Mouse (Mus musculus) left cerebral cortex, adult 11 months (tissue): ENCODE results near the gene Itm2c.
A peak's percentile ranks its signal among the peaks of the same experiment; 100 is the strongest.

ENCODE experiments used
- DNase-seq: peaks from one replicate; pipeline ENCODE4 v3.0.0; 2022; ENCODE audit warnings: low spot score

Itm2c gene

GRCm38 (mm10) chr1:85899388-85899761 is 5.3 kb downstream of the Itm2c start:
- DNase-seq: no peak

GRCm38 (mm10) chr1:85900521-85901333 is 6.6 kb downstream of the Itm2c start:
- DNase-seq: no peak

- DNase-seq: no peak
Observed at GRCm38 (mm10) chr1:85901516-85902107, 7.5 kb downstream of the Itm2c start.

GRCm38 (mm10) chr1:85902108-85902561 is 8.1 kb downstream of the Itm2c start:
- no peak for DNase-seq

GRCm38 (mm10) chr1:85906892-85907291 is 12.8 kb downstream of the Itm2c start:
- DNase-seq: no peak

GRCm38 (mm10) chr1:85908754-85909590 is 14.9 kb downstream of the Itm2c start:
- DNase-seq: no peak

GRCm38 (mm10) chr1:85913078-85913755 is 19.1 kb downstream of the Itm2c start:
- no peak for DNase-seq

- no peak for DNase-seq
Observed at GRCm38 (mm10) chr1:85915890-85916289, 21.8 kb downstream of the Itm2c start.

- DNase-seq: peak; percentile 83
Observed at GRCm38 (mm10) chr1:85916830-85917450, 22.9 kb downstream of the Itm2c start.

- no peak for DNase-seq
Observed at GRCm38 (mm10) chr1:85919621-85920020, 25.5 kb downstream of the Itm2c start.

GRCm38 (mm10) chr1:85921725-85922124 is 27.6 kb downstream of the Itm2c start:
- no peak for DNase-seq

- DNase-seq: no peak
Observed at GRCm38 (mm10) chr1:85922127-85922864, 28.2 kb downstream of the Itm2c start.

GRCm38 (mm10) chr1:85922865-85923211 is 28.8 kb downstream of the Itm2c start:
- no peak for DNase-seq

GRCm38 (mm10) chr1:85925183-85925582 is 31.1 kb downstream of the Itm2c start:
- no peak for DNase-seq

GRCm38 (mm10) chr1:85928057-85928687 is 34.1 kb downstream of the Itm2c start, which contains the start of gene 4933407L21Rik:
Gene 4933407L21Rik, plus strand, starts transcription at chr1:85928483.
- DNase-seq: peak; percentile 83

- DNase-seq: no peak
Observed at GRCm38 (mm10) chr1:85928688-85929065, 34.6 kb downstream of the Itm2c start.

GRCm38 (mm10) chr1:85929406-85929805 is 35.3 kb downstream of the Itm2c start:
- no peak for DNase-seq

- no peak for DNase-seq
Observed at GRCm38 (mm10) chr1:85931170-85931569, 37.1 kb downstream of the Itm2c start.

- DNase-seq: no peak
Observed at GRCm38 (mm10) chr1:85933226-85933625, 39.1 kb downstream of the Itm2c start.
